Mouse (Mus musculus): ENCODE data around the gene Tcf3. TPM values are rescaled to one million over a fixed set of nuclear protein-coding genes. Genes with fewer than 3 reads are reported as not detected.

Tcf3 gene
- total RNA-seq, 1 experiment: 90.9 TPM

GRCm38 (mm10) chr10:80432936-80433512, 423 bp downstream of the Tcf3 start:
- H3K9ac ChIP-seq (ENCODE audit: insufficient read depth, low read depth, low read length, poor library complexity, severe bottlenecking): peak overlapping the region; percentile 94
- no peak for TF ChIP-seq CHD2 (IDR thresholded peaks at IDR 0.05; ENCODE audit: low read depth, low read length)
- no peak for TF ChIP-seq ZC3H11A (IDR thresholded peaks at IDR 0.05; ENCODE audit: borderline replicate concordance, low read depth, low read length)
- TF ChIP-seq ZNF384 (IDR thresholded peaks at IDR 0.05; ENCODE audit: low read depth, low read length): peak; percentile 58; the same call in 1 of the 2 replicates
- H3K27ac ChIP-seq (ENCODE audit: insufficient read depth, low read depth, low read length, poor library complexity, severe bottlenecking): peak overlapping the region; percentile 65
- DNase-seq (ENCODE audit: low read depth, low spot score): no peak
- peaks cover 21% of the 10 kb centered on the region for H3K36me3 ChIP-seq (ENCODE audit: control insufficient read depth, insufficient read depth, low read length, poor library complexity, severe bottlenecking)
- peak overlapping the region; percentile 83 to 88 for H3K4me3 ChIP-seq (ENCODE audit: insufficient read depth in 1 of 2, low read depth in 1 of 2, low read length in 2 of 2, poor library complexity in 1 of 2, severe bottlenecking in 1 of 2)
- peaks cover 0 to 13% of the 10 kb centered on the region in 2 experiments; a peak in 3 of 4 replicates for H3K4me1 ChIP-seq (ENCODE audit: control insufficient read depth in 2 of 2, insufficient read depth in 2 of 2, low read length in 2 of 2, poor library complexity in 1 of 2)
- in situ Hi-C loops (cut with MboI; ENCODE audit: low sequenced_read_pairs in 2 of 2, unreplicated experiment in 2 of 2): no loop called here
- H3K9me3 ChIP-seq (ENCODE audit: control insufficient read depth, insufficient read depth, low read depth, low read length): no peaks in the 10 kb centered on the region

GRCm38 (mm10) chr10:80432387-80432785, 1.1 kb downstream of the Tcf3 start:
- H3K4me1 ChIP-seq (ENCODE audit: control insufficient read depth in 2 of 2, insufficient read depth in 2 of 2, low read length in 2 of 2, poor library complexity in 1 of 2): peaks cover 0 to 13% of the 10 kb centered on the region in 2 experiments; a peak in 3 of 4 replicates
- no peaks in the 10 kb centered on the region for H3K9me3 ChIP-seq (ENCODE audit: control insufficient read depth, insufficient read depth, low read depth, low read length)
- H3K27ac ChIP-seq (ENCODE audit: insufficient read depth, low read depth, low read length, poor library complexity, severe bottlenecking): no peak overlapping the region
- H3K9ac ChIP-seq (ENCODE audit: insufficient read depth, low read depth, low read length, poor library complexity, severe bottlenecking): peak overlapping the region; percentile 94
- TF ChIP-seq MAFK (IDR thresholded peaks at IDR 0.05; ENCODE audit: insufficient read depth, low read depth, low read length) (no peak), HCFC1 (IDR thresholded peaks at IDR 0.05; ENCODE audit: borderline replicate concordance, insufficient read depth, low read length) (no peak), ZNF384 (IDR thresholded peaks at IDR 0.05; ENCODE audit: low read depth, low read length) (no peak), CHD2 (IDR thresholded peaks at IDR 0.05; ENCODE audit: low read depth, low read length) (no peak), ZC3H11A (IDR thresholded peaks at IDR 0.05; ENCODE audit: borderline replicate concordance, low read depth, low read length) (no peak)
- DNase-seq (ENCODE audit: low read depth, low spot score): no peak
- in situ Hi-C loops (cut with MboI; ENCODE audit: low sequenced_read_pairs in 2 of 2, unreplicated experiment in 2 of 2): no loop called here
- H3K36me3 ChIP-seq (ENCODE audit: control insufficient read depth, insufficient read depth, low read length, poor library complexity, severe bottlenecking): peaks cover 26% of the 10 kb centered on the region
- H3K4me3 ChIP-seq (ENCODE audit: insufficient read depth in 1 of 2, low read depth in 1 of 2, low read length in 2 of 2, poor library complexity in 1 of 2, severe bottlenecking in 1 of 2): peak overlapping the region; percentile 83 to 88

- Histone ChIP-seq H3K9me3 (ENCODE audit: control insufficient read depth, insufficient read depth, low read depth, low read length) (no peaks in the 10 kb centered on the region), H3K4me3 (ENCODE audit: insufficient read depth in 1 of 2, low read depth in 1 of 2, low read length in 2 of 2, poor library complexity in 1 of 2, severe bottlenecking in 1 of 2) (peak overlapping the region; percentile 83 to 88), H3K9ac (ENCODE audit: insufficient read depth, low read depth, low read length, poor library complexity, severe bottlenecking) (peak overlapping the region; percentile 94), H3K4me1 (ENCODE audit: control insufficient read depth in 2 of 2, insufficient read depth in 2 of 2, low read length in 2 of 2, poor library complexity in 1 of 2) (peaks cover 0 to 13% of the 10 kb centered on the region in 2 experiments; a peak in 3 of 4 replicates), H3K27ac (ENCODE audit: insufficient read depth, low read depth, low read length, poor library complexity, severe bottlenecking) (no peak overlapping the region), H3K36me3 (ENCODE audit: control insufficient read depth, insufficient read depth, low read length, poor library complexity, severe bottlenecking) (peaks cover 33% of the 10 kb centered on the region)
- DNase-seq (ENCODE audit: low read depth, low spot score): no peak
- in situ Hi-C loops (cut with MboI; ENCODE audit: low sequenced_read_pairs in 2 of 2, unreplicated experiment in 2 of 2): no loop called here
- TF ChIP-seq MAFK (IDR thresholded peaks at IDR 0.05; ENCODE audit: insufficient read depth, low read depth, low read length): no peak
- no peak for TF ChIP-seq ZNF384 (IDR thresholded peaks at IDR 0.05; ENCODE audit: low read depth, low read length)
- no peak for TF ChIP-seq HCFC1 (IDR thresholded peaks at IDR 0.05; ENCODE audit: borderline replicate concordance, insufficient read depth, low read length)
- TF ChIP-seq ZC3H11A (IDR thresholded peaks at IDR 0.05; ENCODE audit: borderline replicate concordance, low read depth, low read length): no peak
These were observed 1.7 kb downstream of the Tcf3 start for GRCm38 (mm10) chr10:80431570-80432386.

- no peak overlapping the region for H3K4me3 ChIP-seq (ENCODE audit: insufficient read depth in 1 of 2, low read depth in 1 of 2, low read length in 2 of 2, poor library complexity in 1 of 2, severe bottlenecking in 1 of 2)
- H3K9ac ChIP-seq (ENCODE audit: insufficient read depth, low read depth, low read length, poor library complexity, severe bottlenecking): no peak overlapping the region
- TF ChIP-seq CHD2 (IDR thresholded peaks at IDR 0.05; ENCODE audit: low read depth, low read length) (no peak), ZNF384 (IDR thresholded peaks at IDR 0.05; ENCODE audit: low read depth, low read length) (no peak), ZC3H11A (IDR thresholded peaks at IDR 0.05; ENCODE audit: borderline replicate concordance, low read depth, low read length) (no peak), MAFK (IDR thresholded peaks at IDR 0.05; ENCODE audit: insufficient read depth, low read depth, low read length) (no peak), HCFC1 (IDR thresholded peaks at IDR 0.05; ENCODE audit: borderline replicate concordance, insufficient read depth, low read length) (no peak)
- DNase-seq (ENCODE audit: low read depth, low spot score): no peak
- peaks cover 40% of the 10 kb centered on the region for H3K36me3 ChIP-seq (ENCODE audit: control insufficient read depth, insufficient read depth, low read length, poor library complexity, severe bottlenecking)
- H3K9me3 ChIP-seq (ENCODE audit: control insufficient read depth, insufficient read depth, low read depth, low read length): no peaks in the 10 kb centered on the region
- H3K27ac ChIP-seq (ENCODE audit: insufficient read depth, low read depth, low read length, poor library complexity, severe bottlenecking): no peak overlapping the region
- in situ Hi-C loops (cut with MboI; ENCODE audit: low sequenced_read_pairs in 2 of 2, unreplicated experiment in 2 of 2): no loop called here
- H3K4me1 ChIP-seq (ENCODE audit: control insufficient read depth in 2 of 2, insufficient read depth in 2 of 2, low read length in 2 of 2, poor library complexity in 1 of 2): peaks cover 0 to 11% of the 10 kb centered on the region in 2 experiments; a peak in 3 of 4 replicates
These were observed 3.0 kb downstream of the Tcf3 start for GRCm38 (mm10) chr10:80430375-80430980.
